Mouse (Mus musculus) liver, postnatal 0 days (tissue): Measurements from ENCODE around the gene Rps21. TPM values are rescaled to one million over a fixed set of nuclear protein-coding genes. Genes with fewer than 3 reads are reported as not detected.

Experiments
- ATAC-seq: fragments of 200-750 bp; cut with Nextera tagmentation; 2 replicates; pipeline ENCODE4 v1.8.0; 2017; ENCODE audit warnings: mild to moderate bottlenecking, moderate library complexity
- DNase-seq: peaks from one replicate; pipeline ENCODE4 v3.0.0-alpha.2; 2016
- H3K27ac ChIP-seq: fragments of 300-500 bp; sonication (generic); 2 replicates; pipeline ENCODE4 v1.5.1; 2014; ENCODE audit warnings: antibody characterized with exemption, moderate library complexity, mild to moderate bottlenecking, low read depth
- H3K27me3 ChIP-seq: fragments of 300-500 bp; sonication (generic); 2 replicates; pipeline ENCODE4 v1.6.1; 2014; ENCODE audit warnings: low read length, control low read depth, mixed read lengths; ENCODE audit not compliant: insufficient read depth
- H3K36me3 ChIP-seq: fragments of 300-500 bp; sonication (generic); replicated peaks from 2 replicates; pipeline ENCODE4 v1.6.1; 2014; ENCODE audit warnings: mild to moderate bottlenecking, control low read depth, low read length, moderate library complexity, mixed read lengths; ENCODE audit not compliant: insufficient read depth
- H3K4me1 ChIP-seq: fragments of 300-500 bp; sonication (generic); 2 replicates; pipeline ENCODE4 v1.6.1; 2014; ENCODE audit warnings: antibody characterized with exemption, mild to moderate bottlenecking, control low read depth; ENCODE audit not compliant: insufficient read depth
- H3K4me2 ChIP-seq: fragments of 300-500 bp; sonication (generic); 2 replicates; pipeline ENCODE4 v1.6.1; 2014; ENCODE audit warnings: low read depth, mild to moderate bottlenecking, low read length, moderate library complexity, mixed read lengths
- H3K4me3 ChIP-seq: fragments of 300-500 bp; sonication (generic); 2 replicates; pipeline ENCODE4 v1.5.1; 2014; ENCODE audit warnings: low read depth, low read length
- H3K9ac ChIP-seq: fragments of 300-500 bp; sonication (generic); replicated peaks from 2 replicates; pipeline ENCODE4 v1.6.1; 2014; ENCODE audit warnings: mild to moderate bottlenecking, moderate library complexity
- H3K9me3 ChIP-seq: fragments of 300-500 bp; sonication (generic); 2 replicates; pipeline ENCODE4 v1.6.1; 2016; ENCODE audit warnings: mild to moderate bottlenecking, control low read depth, low read length, mixed read lengths
- CTCF ChIP-seq: sonication (generic); IDR thresholded peaks from 2 replicates; pipeline ENCODE4 v1.5.1; 2016; ENCODE audit warnings: antibody characterized with exemption, low read depth
- EP300 ChIP-seq: IDR thresholded peaks from 2 replicates; pipeline ENCODE4 v1.6.1; 2016; ENCODE audit warnings: antibody characterized with exemption, low read depth, mild to moderate bottlenecking
- WGBS: fragments of 180-500 bp; shearing (Covaris S2); extraction: QIAGEN DNeasy Blood & Tissue Kit; methylation state at CpG from one replicate; pipeline ENCODE4 v1.1.7; 2014; ENCODE audit not compliant: insufficient replicate concordance; 5-methylcytosine and 5-hydroxymethylcytosine counted together
- polyA plus RNA-seq: library from polyadenylated mRNA; unstranded; fragments of >200 nt; fragmentation: Nextera tagmentation; extraction: Ambion mirVana; gene quantifications from 2 replicates; pipeline ENCODE4 v1.2.1, GENCODE M21; 2015

Rps21 gene
- polyA plus RNA-seq, 1 experiment from 2014 or later, result 382 TPM

DNA sequence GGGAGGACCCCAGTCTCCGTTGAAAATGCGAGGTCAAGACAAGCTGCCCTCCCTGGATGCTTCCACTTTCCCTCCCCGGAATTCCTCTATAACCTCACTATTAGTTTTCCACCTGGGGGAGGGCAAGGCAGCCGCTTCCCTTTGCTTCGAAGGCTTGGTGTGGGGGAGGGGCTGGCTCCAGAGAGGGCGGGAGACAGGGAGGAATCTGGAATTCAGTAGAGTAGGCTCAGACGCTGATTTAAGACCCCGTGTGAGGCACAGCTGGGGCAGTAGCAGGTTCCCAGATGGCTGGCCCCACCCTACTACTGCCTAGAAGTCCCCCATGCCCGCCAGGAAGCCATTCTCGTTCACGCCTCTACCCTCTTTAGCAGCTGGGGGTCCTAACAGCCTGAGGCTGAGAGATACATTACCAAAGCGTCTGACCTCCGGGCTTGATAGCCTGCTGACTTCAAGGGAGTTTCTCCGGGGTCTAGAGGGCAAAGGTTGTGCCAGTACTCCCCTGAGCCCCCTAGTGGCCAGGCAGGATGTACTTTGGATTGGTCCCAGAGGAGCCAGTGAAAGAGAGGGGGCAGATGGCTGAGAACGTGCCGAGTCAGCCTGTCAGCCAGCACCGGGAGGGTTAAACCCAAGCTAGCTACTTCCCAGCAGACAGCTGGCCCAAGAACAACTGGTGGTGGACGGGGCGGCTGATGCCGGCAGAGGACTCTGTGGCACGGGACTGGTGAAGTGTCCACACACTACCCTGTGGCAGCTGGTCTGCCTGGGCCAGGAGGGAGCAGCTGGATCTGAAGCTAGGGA is 29.7 kb upstream of the Rps21 start:
- ATAC-seq (peak; percentile 72), DNase-seq (peak; percentile 73)
- TF ChIP-seq CTCF (peak; percentile 85), EP300 (no peak)
- Histone ChIP-seq H3K4me2 (peak overlapping the region; percentile 57), H3K4me1 (peaks cover 23% of the 10 kb centered on the region), H3K27ac (no peak overlapping the region), H3K36me3 (no peaks in the 10 kb centered on the region), H3K27me3 (peaks cover 24% of the 10 kb centered on the region), H3K9ac (no peak overlapping the region), H3K4me3 (peak overlapping the region; percentile 24), H3K9me3 (no peaks in the 10 kb centered on the region)
- 4% methylated on average over 21 of the region's 21 CpGs for WGBS

DNA sequence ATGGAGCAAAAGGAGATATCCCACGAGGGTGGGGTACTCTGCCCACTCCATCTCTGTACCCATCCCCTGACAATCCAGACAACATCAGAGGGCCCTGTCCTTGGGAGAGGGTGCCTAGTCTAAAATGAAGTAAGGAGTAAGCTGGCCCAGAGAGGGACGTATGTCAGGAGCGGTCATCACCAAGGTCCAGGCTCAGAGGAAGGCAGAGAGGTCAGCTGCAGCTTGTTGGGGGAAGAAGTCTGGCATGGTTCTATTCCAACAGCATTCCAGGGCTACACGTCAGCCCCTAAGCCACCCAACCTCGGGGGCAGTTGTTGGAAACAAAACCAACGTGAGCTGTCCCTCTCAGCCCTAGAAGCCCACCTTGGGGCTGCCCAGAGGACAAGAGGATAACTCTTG is 29.1 kb upstream of the Rps21 start:
- Histone ChIP-seq H3K9me3 (no peaks in the 10 kb centered on the region), H3K4me2 (peak overlapping the region; percentile 57; the same call in 1 of the 2 replicates), H3K4me3 (no peak overlapping the region), H3K36me3 (no peaks in the 10 kb centered on the region), H3K4me1 (peaks cover 23% of the 10 kb centered on the region), H3K27me3 (peaks cover 24% of the 10 kb centered on the region), H3K9ac (no peak overlapping the region), H3K27ac (no peak overlapping the region)
- DNase-seq (peak; percentile 13), ATAC-seq (no peak)
- 59% methylated on average over 6 of the region's 6 CpGs for WGBS
- TF ChIP-seq CTCF, result no peak
- no peak for TF ChIP-seq EP300

DNA sequence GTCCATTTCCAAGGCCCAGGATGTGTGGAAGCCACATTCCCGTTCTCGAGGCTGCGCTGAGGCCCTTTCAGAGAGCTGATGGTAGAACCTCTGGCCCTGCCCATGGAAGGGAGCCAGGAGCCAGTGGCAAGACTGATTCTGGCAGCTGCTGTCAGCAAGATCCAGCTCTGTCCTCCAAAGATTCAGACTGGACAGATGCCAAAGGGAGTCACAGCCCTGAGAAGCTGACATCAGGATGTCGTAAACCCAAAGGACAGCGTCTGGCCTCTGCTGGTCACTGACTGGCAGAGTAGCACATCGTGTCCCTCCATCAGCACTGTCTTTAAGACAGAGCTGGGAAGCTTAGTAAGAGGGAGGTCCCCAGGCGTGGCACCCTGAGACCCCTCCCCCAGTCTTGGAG is 28.6 kb upstream of the Rps21 start:
- Histone ChIP-seq H3K4me1 (peaks cover 28% of the 10 kb centered on the region), H3K27ac (no peak overlapping the region), H3K27me3 (peaks cover 24% of the 10 kb centered on the region), H3K4me2 (no peak overlapping the region), H3K4me3 (no peak overlapping the region), H3K9me3 (no peaks in the 10 kb centered on the region), H3K9ac (no peak overlapping the region), H3K36me3 (no peaks in the 10 kb centered on the region)
- WGBS, result 57% methylated on average over 7 of the region's 7 CpGs
- no peak for DNase-seq
- no peak for ATAC-seq
- no peak for TF ChIP-seq EP300
- 0 out of 2 replicates have a peak, but pooled peaks have one; percentile 6 for TF ChIP-seq CTCF

DNA sequence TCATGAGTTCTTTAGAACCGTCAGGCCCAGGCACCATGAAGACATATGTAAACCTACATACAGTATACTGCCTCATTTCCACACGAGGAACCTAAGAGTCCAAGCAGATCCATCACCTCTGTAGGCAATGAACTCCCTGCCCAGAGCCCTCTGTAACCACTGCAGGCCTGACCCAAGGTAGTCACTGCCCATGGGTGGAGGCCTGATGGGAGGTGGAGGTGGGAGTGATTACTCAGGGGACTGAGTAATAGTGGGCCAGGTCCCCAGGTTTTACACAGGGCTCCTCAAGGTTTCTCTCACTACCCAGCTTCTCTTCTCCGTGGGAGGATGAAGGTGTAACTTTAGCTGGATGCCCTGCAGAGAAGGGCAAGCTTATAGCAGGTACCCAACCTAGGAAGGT is 28.0 kb upstream of the Rps21 start:
- Histone ChIP-seq H3K9me3 (no peaks in the 10 kb centered on the region), H3K4me3 (no peak overlapping the region), H3K4me1 (peaks cover 29% of the 10 kb centered on the region), H3K9ac (no peak overlapping the region), H3K36me3 (no peaks in the 10 kb centered on the region), H3K27ac (no peak overlapping the region), H3K27me3 (peaks cover 24% of the 10 kb centered on the region), H3K4me2 (no peak overlapping the region)
- no peak for ATAC-seq
- no peak for DNase-seq
- TF ChIP-seq CTCF (no peak), EP300 (no peak)
- WGBS, result 55% methylated on average over 3 of the region's 3 CpGs

DNA sequence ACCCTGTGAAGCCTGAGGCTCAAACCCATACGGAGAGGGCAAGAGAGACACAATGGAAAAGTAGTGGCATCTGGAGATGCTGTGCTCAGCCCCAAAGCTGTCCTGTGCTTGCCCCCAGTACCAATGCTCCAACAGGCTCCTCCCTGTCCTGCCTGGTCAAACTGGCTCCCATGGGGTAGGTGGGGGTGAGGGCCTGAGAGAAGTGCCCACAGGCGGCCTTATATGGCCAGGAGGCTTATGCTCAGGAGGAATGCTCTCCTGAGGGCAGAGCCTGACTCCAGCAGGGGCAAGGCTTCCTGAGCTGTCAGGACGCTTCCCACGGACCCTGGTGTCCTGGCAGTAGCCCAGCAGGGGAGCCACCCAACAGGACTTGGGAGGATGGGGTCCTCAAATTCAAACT is 26.7 kb upstream of the Rps21 start:
- no peak for DNase-seq
- Histone ChIP-seq H3K4me1 (peaks cover 31% of the 10 kb centered on the region), H3K4me2 (no peak overlapping the region), H3K9me3 (no peaks in the 10 kb centered on the region), H3K27ac (no peak overlapping the region), H3K27me3 (peaks cover 11% of the 10 kb centered on the region), H3K36me3 (no peaks in the 10 kb centered on the region), H3K9ac (no peak overlapping the region), H3K4me3 (no peak overlapping the region)
- no peak for ATAC-seq
- 62% methylated on average over 4 of the region's 4 CpGs for WGBS
- no peak for TF ChIP-seq CTCF
- no peak for TF ChIP-seq EP300

DNA sequence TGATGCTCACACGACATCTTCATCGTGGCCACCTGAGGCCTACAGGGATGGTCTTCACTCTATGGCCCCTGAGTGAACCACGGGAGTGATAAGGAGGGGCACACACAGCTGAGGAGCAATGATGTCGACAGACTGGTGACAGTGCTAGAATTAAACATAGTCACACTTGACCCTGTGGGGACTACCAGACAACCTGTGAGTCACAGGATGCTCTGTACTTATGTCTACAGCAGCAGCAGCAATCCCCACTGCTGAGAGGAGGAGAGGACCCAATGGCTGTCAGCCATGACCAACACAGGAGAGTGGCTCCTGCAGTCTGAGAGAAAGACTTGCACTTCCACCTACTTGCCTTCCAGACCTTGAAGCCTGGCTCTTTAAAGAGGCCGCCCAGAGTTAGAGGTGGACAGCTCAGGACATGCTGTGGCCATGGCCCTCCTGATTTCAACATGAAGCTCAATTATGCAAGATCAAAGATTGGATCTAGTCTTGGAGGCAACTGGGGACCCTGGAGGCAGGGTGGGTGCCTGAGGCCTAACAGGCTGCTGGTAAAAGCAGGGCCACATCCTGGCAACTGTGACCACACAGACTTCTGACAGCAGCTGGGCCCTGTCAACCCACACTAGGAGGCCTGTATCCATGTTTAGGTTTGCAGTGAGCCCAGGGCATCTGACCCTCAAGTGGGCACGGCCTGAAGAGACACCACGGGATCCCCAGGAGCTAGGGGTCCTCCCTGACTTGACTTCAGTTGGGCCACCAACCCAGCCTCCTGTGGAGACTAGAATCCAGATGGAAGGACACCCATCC is 23.9 kb upstream of the Rps21 start:
- no peak for TF ChIP-seq CTCF
- TF ChIP-seq EP300, result no peak
- H3K4me3 ChIP-seq, result no peak overlapping the region
- no peaks in the 10 kb centered on the region for H3K9me3 ChIP-seq
- ATAC-seq (no peak), DNase-seq (no peak)
- H3K27ac ChIP-seq, result no peak overlapping the region
- WGBS, result 64% methylated on average over 7 of the region's 7 CpGs
- H3K27me3 ChIP-seq, result no peaks in the 10 kb centered on the region
- H3K36me3 ChIP-seq, result no peaks in the 10 kb centered on the region
- peaks cover 24% of the 10 kb centered on the region for H3K4me1 ChIP-seq
- no peak overlapping the region for H3K9ac ChIP-seq
- no peak overlapping the region for H3K4me2 ChIP-seq
